Mouse (Mus musculus) liver, embryonic 14.5 days (tissue): ENCODE data around the gene Nkapl.

ENCODE experiments used
- CTCF ChIP-seq: IDR thresholded peaks from 2 replicates; pipeline ENCODE4 v1.5.1; 2016; ENCODE audit warnings: antibody characterized with exemption, low read depth, control low read depth
- EP300 ChIP-seq: IDR thresholded peaks from 2 replicates; pipeline ENCODE4 v1.6.1; 2016; ENCODE audit warnings: antibody characterized with exemption, low read depth

GRCm38 (mm10) chr13:21467336-21467735, 973 bp downstream of the Nkapl start:
- TF ChIP-seq CTCF, result no peak
- no peak for TF ChIP-seq EP300
